Mouse (Mus musculus) left cerebral cortex, adult 11 months (tissue): ENCODE measurements around the gene Lce1k.
"Not testable (repeated sequence)": the region's sequence is repeated elsewhere in the genome, so short reads cannot be mapped to it uniquely, and the experiment has no call there.

Experiments used
- DNase-seq: peaks from one replicate; pipeline ENCODE4 v3.0.0; 2022; ENCODE audit warnings: low spot score

Lce1k gene

DNA sequence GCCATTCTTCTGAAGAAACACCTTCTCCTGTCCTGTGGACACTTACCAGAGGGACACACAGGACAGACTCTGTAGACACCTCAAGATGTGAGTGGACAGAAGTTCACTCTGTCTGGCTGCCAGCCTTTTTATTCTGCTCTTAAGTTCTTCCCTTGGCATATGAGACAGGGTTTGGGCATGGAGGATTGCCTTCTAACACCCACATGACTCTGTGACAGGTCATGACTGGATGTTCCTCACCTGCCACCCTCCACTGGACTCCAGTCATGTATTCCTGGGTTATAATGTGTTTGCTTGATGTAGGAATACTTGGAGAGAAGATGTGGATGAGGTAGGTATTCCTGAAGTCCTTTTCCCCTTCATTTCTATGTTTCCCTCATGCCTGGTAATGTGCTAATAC is at the start of gene Lce1k:
Gene Lce1k, minus strand, starts transcription at position 101 of the 400 bp plus-strand sequence.
- DNase-seq, result no peak

GRCm38 (mm10) chr3:92851186-92851585 is 43.5 kb upstream of the Lce1k start, which contains the start of gene Lce1l:
TSS of gene Lce1l (minus strand) at chr3:92851286.
- DNase-seq, result no peak

DNA sequence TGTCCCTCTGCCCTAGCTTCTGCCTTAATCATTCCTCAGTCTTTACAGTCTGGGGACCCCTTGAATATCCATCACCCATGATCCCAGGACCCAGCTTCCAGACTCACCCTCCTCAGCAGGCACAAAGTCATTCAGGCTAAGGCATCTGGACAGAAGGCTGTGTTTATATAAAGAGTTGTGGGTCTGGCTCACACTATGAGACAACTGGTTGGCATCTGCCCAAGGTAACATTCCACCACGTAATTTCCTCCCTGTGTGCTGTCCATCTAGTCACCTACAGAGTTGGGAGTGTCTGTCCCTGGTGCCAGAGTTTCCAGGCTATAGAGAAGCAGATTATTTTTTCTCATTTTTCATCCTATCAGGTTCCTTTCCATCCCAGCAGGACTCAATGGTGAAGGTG is 19.4 kb upstream of the Lce1k start, which contains the start of gene Kprp:
Gene Kprp, minus strand, starts transcription at position 140 of the 400 bp plus-strand sequence.
- DNase-seq, result no peak

- no peak for DNase-seq
Observed at GRCm38 (mm10) chr3:92825808-92826207, 18.1 kb upstream of the Lce1k start.

DNA sequence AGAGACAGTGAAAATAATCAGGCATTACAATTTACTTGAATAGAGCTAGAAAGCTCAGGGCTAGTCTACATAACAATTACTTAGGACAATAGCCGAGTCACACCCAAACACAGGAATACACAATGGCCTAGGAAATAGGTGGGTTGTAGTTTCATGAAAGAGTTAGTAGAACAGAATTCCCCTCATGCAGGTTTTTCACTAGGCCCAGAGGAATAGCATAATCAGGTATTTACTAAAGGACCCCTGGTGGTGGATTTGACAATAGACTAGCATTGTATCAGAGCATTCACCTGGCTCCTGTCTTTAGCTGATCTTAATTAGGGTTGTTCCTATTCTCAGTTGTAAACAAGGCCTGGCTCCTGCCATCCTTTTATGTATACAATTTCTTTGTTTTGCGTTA is 8.3 kb upstream of the Lce1k start:
- DNase-seq, result not testable (repeated sequence)

GRCm38 (mm10) chr3:92815581-92815980 is 7.9 kb upstream of the Lce1k start:
- DNase-seq, result no peak

- no peak for DNase-seq
Observed at GRCm38 (mm10) chr3:92790414-92790813, 17.3 kb downstream of the Lce1k start, which contains the start of gene Lce1j. TSS of gene Lce1j (minus strand) at chr3:92790514.

- DNase-seq, result no peak
Observed at GRCm38 (mm10) chr3:92778799-92779198, 28.9 kb downstream of the Lce1k start, which contains the start of gene Lce1i. TSS of gene Lce1i (minus strand) at chr3:92778899.

DNA sequence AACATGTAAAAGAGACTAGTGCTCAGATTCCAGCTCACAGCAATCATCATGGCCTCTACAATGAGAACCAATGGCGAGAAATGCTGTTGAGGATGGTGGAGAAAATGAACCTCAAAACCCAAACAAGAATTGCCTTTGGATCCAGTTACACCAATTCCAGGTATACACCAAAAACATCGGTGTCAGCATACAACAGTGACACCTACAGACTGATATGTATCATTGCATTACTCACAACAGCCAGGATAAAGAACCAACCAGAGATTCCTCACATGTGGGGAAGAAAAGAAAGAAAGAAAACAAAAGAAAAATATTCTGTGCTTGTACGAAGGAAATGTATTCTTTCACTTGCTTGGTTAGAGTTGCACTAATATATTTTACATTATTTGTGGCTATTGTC is 36.1 kb downstream of the Lce1k start:
- DNase-seq, result no peak

- DNase-seq, result no peak
Observed at GRCm38 (mm10) chr3:92764965-92765364, 42.7 kb downstream of the Lce1k start, which contains the start of gene Lce1h. TSS of gene Lce1h (minus strand) at chr3:92765065.
